Mouse (Mus musculus): ENCODE results near the gene Igdcc4.

Gene Igdcc4

DNA sequence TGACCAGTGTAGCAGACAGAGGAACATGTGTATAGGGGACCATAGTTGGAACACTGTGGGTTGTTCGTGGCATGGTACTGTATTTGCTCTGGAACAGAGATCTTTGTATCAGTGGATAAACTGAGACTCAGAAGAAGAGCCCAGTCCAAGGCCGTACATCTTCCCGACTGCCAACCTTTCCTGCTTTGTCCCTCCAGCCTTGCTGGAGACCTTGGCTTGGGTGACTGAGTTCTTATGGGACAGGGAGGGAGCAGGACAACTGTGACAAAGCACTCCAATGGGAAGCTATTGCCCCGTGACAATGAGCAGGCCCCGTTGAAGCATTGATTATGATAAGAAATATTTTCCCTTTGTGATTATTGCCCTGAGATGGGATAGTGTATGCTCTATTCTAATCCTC lies 10.4 kb downstream of the Igdcc4 start:
- no peak for DNase-seq (ENCODE audit: low spot score in 2 of 2)

DNA sequence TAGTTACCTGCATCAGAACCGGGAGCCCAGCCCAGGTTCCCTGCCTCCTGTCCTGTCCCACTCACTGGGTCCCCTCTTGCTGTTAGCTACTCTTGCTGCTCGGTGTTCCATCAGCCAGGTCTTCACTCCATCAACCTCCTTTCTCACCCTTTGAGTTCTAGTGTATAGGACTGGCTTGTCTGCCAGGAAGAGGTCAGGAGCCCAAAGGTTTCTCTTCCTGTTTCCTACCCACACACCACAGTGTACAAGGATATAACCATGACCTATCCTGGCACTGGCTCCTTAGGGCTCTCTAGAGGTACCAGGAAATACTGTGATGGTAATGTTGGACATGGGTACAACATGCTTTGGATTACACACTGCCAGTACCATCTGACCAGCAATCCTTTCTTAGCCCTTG lies 12.4 kb downstream of the Igdcc4 start:
- no peak for DNase-seq (ENCODE audit: low spot score in 2 of 2)

DNA sequence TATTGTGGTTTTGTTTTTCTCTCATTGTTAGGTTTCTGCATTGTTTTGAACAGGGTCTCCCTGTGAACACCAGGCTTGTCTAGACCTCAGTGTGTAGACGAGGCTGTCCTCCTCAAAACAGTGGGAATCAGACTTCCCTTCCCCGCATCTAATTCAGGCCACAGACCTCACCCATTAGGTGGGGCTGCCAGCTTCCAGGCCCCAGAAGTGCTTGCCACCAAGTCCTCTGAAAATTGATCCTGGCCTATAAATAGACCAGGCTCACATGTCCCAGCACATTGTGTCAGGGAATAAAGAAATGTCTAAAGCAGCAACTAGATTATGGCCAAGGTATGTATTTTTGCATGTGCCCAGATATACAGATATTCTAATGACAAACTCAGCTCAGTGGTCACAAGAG lies 14.6 kb downstream of the Igdcc4 start:
- DNase-seq (ENCODE audit: low spot score in 2 of 2) = no peak

DNA sequence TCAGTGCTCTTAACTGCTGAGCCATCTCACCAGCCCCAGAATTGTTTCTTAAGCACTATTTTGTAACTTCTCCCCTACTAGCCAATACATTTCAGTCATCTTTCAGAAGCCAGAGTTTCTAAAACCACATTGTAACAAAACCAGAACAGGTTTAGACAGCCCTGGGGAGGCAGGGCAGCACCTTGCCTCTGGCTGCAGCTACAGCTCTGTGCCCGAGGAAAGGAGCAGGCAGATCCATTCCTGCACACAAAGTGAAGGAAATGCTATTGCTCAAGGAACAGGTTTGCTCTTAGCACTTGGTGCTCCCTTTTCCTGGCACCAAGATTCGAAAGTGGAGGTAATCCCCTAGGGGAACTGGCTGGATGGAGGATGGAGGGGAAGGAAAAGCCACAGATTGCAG lies 16.2 kb downstream of the Igdcc4 start:
- DNase-seq (ENCODE audit: low spot score in 2 of 2) = no peak

DNA sequence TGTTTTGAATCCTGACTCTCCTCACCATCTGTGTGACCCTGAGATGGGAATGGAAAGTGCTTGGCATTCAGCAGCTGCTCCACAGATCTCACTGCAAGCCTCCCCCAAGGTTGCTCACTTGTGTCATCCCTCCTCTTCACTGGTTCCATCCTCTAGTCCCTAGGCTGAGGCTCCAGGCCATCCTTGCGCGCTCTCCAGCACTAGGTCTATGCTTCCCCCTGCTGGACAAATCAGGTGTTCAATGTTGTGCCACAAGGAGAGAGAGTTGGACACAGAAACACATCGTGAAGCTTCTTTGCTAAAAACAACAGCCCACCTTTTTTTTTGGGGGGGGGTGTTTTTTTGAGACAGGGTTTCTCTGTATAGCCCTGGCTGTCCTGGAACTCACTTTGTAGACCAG lies 19.6 kb downstream of the Igdcc4 start:
- peak in 1 of 2 experiments; percentile 84 for DNase-seq (ENCODE audit: low spot score in 2 of 2)

DNA sequence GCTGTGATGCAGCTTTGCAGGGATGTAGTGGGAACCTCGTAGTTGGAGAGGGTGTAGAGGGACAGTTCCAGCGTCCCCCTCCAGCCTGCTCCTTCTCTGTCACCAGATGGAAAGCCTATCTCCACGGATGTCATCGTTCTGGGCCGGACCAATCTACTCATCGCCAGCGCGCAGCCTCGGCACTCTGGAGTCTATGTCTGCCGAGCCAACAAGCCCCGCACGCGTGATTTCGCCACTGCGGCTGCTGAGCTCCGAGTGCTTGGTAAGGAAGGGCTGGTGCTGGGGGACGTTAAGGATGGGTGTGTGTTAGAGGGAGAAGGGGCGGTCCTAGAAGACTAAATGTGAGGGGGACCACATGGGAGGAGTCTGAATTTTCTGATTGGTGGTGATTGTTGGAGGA lies 21.3 kb downstream of the Igdcc4 start:
- DNase-seq (ENCODE audit: low spot score in 2 of 2) = no peak

DNA sequence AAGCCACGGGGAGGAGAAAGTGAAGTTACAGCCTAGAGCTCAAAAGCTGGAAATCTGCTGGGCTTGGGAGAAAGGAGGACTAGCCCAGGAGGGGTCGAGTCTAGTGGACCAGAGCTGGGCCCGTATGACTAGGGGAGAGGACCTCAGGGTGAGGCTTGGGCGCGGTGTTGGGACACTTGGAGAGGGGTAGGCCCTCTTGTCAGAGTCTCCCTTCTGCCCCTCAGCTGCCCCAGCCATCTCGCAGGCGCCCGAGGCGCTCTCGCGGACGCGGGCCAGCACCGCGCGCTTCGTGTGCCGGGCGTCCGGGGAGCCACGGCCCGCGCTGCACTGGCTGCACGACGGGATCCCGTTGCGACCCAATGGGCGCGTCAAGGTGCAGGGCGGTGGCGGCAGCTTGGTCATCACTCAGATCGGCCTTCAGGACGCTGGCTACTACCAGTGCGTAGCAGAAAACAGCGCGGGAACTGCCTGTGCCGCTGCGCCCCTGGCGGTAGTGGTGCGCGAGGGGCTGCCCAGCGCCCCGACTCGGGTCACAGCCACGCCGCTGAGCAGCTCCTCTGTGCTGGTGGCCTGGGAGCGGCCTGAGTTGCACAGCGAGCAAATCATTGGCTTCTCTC lies 22.4 kb downstream of the Igdcc4 start:
- DNase-seq (ENCODE audit: low spot score in 2 of 2) = peak in 1 of 2 experiments; percentile 73

DNA sequence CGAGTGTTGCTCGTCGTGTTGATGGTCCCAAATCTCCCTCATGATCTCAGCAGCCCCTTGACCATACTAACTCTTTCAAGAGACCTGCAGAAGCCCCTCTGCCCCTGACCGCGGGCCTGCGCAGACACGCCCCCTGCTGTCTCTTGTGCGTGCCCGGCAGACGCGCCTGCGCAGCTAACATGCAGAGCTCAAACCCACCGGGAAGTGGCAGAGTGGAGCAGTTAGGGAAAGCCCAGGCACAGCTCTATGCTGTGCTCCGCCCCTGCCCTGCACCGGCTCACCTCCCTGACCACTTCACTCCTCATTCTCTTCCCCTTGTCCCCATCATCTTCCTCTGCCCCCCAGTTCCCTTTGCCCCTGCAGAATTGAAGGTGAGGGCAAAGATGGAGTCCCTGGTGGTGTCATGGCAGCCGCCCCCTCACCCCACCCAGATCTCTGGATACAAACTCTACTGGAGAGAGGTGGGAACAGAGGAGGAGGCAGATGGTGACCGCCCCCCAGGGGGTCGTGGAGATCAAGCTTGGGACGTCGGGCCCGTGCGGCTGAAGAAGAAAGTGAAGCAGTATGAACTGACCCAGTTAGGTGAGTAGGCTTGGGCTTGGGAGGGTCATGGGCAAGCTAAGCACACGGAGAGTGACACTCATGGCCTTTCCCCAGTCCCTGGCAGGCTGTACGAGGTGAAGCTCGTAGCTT lies 27.0 kb downstream of the Igdcc4 start:
- DNase-seq (ENCODE audit: low spot score in 2 of 2) = peak in 1 of 2 experiments; percentile 56

DNA sequence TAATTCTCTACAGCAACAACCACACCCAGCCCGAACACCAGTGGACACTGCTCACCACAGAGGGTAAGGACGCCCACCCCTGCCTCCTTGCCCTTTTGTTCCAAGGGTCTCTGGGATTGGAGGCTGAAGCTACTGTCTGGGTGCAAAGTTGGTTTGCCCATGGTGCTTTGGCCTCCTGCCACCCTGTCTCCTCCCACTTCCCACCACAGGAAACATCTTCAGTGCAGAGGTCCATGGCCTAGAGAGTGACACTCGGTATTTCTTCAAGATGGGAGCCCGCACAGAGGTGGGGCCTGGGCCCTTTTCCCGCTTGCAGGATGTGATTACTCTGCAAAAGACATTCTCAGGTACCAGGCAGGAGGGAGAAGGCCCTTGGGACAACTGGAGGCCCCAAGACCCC lies 30.4 kb downstream of the Igdcc4 start:
- no peak for DNase-seq (ENCODE audit: low spot score in 2 of 2)

DNA sequence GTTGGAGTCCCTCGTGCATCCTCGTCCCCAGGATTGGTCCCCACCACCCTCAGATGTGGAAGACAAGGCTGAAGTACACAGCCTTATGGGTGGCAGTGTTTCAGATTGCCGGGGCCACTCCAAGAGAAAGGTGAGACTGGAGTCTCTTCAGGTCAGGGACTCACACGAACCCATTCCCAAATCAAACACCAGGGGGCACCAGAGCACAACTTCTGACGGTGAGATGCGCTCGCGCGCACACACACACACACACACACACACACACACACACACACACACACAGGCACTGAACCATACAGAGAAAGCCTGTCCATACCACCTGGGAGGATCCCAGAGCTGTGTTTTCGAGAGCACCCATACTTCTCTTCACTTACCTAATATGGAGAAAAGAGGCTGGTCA lies 32.5 kb downstream of the Igdcc4 start:
- DNase-seq (ENCODE audit: low spot score in 2 of 2) = peak; percentile 76 to 87

DNA sequence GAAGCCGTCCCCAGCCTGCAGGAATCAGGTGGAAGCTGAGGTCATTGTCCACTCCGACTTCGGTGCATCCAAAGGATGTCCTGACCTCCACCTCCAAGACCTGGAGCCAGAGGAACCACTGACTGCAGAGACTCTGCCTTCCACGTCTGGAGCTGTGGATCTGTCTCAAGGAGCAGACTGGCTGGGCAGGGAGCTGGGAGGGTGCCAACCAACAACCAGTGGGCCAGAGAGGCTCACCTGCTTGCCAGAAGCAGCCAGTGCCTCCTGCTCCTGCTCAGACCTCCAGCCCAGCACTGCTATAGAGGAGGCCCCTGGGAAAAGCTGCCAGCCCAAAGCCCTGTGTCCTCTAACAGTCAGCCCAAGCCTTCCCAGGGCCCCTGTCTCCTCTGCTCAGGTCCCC lies 33.8 kb downstream of the Igdcc4 start:
- DNase-seq (ENCODE audit: low spot score in 2 of 2) = no peak

DNA sequence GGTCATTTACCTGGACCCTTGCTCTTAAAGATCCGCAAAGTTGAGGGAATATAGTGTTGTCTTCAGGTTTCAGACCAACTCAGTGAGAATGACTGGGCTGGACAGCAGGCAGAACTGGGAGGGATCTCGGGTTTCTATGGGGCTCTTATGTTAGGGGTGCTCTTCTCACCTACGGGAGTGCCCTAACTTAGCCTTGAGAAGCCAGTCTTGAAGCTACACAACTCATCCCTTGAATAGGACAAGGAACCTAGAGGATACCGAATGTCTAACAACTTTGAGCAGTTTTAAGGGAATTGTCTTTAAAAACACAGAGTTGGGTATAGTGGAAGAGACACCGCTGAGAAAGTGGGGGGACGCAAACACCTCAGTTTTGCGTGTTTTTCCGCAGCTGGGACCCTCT lies 39.2 kb downstream of the Igdcc4 start:
- no peak for DNase-seq (ENCODE audit: low spot score in 2 of 2)

DNA sequence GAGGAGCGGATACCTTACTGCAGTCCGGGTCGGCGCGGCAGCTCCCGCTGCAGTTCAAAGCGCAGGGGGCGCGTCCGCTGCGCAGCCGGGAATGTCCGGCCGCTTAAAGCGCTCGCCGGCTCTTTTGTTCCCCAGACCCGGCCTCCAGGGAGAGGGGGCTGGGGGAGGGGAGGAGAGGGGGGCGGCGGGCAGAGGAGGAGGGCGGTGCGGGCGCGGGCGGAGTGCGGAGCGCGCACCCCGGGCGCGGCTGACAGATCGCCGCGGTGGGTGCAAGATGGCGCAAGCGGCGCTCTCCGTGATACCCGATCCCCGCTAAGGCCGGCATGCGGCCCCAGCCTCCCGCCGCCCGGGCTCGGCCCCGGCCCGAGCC lies 39.6 kb downstream of the Igdcc4 start, which contains the start of gene Igdcc3:
Gene Igdcc3, plus strand, starts transcription at position 254 of the 370 bp plus-strand sequence.
- DNase-seq (ENCODE audit: low spot score in 2 of 2) = peak in 1 of 2 experiments; percentile 56

DNA sequence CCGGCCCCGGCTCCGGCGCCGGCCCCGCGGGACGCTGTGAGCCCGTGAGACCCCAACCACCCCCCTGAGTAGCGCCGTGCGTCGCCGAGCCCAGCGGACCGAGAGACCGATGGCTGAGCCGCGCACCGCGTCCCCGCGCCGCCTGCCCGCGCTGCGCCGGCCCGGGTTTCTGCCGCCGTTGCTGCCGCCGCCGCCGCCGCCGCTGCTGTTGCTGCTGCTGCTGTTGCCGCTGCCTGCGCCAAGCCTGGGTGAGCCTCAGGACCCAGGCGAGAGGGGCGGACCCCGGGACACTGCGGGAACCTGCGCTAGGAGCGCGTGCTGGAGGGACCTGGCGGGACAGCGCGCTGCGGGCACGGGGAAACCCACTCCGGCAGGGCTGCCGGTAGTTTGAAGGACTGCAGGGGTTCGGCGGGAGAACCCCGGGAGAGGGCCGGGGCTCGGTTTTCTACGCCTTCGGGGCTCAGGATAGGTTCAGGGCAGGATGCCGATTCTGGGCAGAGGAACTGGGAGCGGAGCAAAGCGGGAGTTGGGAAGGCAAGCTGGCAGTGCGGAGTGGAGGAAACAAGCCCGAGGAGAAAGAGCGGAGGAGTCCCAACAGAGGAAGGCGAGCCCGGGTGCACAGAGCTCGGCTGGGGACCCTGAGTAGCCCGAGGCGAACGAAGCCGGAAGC lies 40.2 kb downstream of the Igdcc4 start:
- DNase-seq (ENCODE audit: low spot score in 2 of 2) = peak; percentile 46 to 55

DNA sequence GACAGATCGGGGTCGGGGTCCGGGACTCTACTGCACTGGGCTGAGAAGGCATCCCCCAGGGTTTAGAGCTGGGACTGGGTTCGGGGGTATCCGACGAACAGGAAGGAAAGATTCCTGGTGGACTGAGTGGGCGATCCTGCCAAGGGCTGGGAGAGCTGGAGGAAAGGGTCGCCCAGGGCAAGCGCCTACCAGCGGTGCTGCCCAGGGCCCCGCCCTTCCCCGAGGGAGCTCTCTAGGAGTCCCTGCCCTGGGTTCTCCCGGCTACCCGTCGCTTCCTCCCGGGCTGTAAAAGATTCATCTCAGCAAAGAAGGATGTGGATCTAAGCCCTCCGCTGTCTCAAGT lies 40.7 kb downstream of the Igdcc4 start:
- no peak for DNase-seq (ENCODE audit: low spot score in 2 of 2)

DNA sequence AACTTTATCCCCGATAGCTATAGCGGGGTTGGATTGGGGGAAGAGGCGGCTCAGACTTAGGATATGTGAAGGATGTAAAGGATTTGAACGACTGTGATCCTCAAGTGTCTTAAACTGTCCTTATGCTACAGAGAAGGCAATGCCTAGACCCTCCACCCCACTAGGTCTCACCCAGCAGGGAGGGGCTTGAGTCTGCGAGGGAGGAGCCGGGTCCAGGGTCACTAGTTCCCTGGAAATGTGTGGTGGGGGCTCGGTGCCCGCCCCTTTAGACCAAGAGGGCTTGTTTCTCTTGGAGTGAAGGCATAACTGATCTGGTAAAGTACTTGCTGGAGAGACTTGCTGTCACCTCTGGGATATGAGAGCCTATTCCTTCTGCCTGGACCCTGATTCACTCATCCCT lies 41.1 kb downstream of the Igdcc4 start:
- no peak for DNase-seq (ENCODE audit: low spot score in 2 of 2)

DNA sequence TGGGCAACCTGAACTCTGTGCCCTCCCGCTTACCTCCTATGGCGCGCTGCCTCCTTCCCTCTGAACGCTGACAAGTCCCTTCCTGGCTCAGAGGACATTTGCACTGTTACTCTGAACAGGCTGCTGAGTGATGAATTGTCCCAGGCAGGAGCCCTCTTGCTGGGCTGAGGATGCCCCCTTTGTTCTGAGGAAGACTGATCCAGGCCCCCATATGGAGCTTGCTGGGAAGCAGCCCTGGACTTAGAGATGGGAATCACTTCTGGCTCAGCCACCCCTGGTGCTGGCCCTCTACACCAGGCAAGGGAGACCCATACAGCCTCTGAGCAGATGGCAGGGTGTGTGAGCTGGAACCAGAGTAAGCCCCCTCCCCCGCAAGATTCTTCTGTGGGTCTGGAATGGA lies 44.7 kb downstream of the Igdcc4 start:
- no peak for DNase-seq (ENCODE audit: low spot score in 2 of 2)

DNA sequence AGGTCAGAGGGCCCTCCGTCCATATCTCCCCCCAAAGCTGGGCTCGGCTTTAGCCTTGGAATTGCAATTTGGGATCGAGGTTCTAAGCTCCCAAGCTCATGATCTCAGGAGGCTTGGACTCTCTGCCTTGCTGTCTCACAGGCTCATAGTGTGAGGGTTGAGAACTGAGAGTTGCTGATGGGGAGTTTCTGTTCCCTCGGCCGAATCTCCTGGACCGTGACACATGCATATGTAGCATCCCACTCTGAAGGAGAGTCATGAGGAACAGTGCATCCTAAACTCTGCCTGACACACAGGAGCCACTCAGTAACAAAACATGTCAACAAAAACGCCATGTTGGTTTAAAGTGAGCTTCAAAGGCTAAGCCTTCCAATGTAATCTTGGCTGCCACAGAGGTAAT lies 47.2 kb downstream of the Igdcc4 start:
- no peak for DNase-seq (ENCODE audit: low spot score in 2 of 2)

DNA sequence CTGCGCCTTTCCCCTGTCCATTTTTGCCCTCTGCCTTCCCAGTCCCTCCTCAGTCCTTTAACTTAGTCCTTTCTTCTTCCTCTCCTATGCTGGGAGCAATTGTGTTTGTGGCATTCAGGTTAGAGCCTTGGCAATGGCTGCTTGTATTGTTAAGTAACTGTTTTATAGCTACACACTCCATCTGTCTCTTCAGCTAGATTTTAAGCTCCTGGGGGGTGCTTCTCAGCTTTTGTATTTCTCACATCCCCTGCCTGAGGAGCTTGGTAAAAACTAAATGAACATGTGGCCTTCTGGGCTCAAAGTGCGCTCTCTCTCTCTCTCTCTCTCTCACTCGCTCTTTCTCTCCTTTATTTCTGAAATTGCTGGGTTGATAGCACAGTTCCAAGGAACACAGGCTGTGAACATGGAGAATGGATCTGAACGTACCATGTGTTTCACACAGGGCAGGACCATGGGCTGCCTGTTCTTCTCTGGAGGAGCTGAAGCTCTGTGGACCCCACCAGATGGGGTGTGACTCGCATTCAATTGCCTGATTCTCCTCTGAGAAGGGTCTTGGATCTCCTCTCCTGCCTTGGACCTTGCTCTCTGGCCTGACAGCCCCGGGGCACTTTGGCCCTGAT lies 51.5 kb downstream of the Igdcc4 start:
- DNase-seq (ENCODE audit: low spot score in 2 of 2) = no peak

DNA sequence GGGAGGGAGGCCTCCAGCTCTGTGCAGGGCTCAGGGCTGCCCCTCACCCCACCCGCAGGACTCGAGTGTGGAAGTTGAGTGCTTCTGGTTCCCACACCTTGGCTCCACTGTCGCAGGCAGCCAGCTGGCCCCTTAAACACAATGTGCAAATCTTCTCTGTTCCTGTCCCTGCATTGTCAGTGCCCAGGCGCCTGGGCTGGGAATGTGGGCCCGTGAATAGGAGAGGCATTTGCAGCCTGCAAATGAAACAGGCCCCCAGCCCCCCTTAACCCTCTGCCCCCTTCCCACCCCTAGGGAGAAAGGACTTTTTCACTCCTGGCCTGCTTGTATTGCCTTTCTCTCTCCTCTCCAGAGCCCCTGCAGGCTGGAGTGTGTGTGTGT lies 52.0 kb downstream of the Igdcc4 start:
- DNase-seq (ENCODE audit: low spot score in 2 of 2) = no peak

DNA sequence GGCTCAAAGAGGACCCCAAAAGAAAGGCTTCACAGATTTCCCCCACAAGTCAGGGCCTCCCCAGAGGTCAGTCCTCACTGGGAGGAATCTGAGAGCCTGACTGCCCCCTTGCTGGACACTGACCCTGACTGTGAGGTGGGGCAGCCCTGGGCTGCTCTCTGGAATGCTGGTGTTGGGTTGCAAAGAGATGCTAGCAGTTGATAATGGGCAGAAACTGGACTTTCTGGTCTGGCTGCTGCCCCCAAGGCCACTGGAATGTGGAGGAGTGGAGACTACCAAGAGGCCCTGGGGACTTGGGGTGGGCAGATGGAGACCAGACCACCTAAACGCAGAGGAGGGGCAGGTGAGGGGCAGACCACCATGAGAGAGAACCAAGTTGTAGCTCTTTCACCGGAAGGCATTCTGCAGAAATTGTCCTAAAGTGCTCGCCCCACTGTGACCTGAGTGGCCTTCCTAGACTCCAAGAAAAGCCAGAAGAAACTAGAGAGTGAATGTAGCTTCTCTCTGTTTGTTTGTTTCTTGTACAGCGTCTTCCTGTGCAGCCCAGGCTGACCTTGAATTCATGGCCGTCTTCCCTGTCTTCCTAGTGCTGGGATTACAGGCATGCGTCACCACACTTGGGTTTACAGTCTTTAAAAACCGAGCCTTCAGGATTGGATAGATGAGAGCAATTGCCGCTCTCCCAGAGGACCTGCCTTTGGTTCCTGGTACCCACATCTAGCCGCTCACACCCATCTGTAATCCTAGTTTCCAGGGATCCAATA lies 53.6 kb downstream of the Igdcc4 start:
- no peak for DNase-seq (ENCODE audit: low spot score in 2 of 2)

DNA sequence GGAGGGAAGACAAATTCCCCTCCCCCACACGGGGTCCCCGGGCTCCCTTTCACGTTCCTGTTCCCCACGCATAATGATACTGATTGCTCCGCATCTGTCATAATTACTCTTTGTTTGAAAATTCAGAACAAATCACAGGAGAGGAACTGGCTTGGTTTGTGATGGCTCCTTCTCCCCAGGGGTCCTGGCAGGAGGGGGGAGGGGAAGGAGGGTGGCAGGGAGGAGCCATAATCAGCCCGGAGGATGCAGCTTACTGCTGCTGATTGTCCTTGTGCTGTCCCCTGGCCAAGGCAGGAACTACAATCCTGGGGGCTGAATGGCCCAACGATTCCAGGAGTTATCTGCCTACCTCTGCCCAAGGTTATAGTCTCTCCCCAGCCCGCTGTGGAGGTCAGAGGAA lies 55.3 kb downstream of the Igdcc4 start:
- DNase-seq (ENCODE audit: low spot score in 2 of 2) = no peak

Data from cerebellum, postnatal 4 days (tissue).